Mouse (Mus musculus) right cerebral cortex, postnatal 25 days (tissue): Measurements from ENCODE around the gene Atp10a.
A peak's percentile ranks its signal among the peaks of the same experiment; 100 is the strongest.

Experiments
- DNase-seq: peaks from one replicate; pipeline ENCODE4 v3.0.0; 2022

The Atp10a gene

GRCm38 (mm10) chr7:58690997-58691596 is 35.1 kb downstream of the Atp10a start:
- DNase-seq: no peak

GRCm38 (mm10) chr7:58692704-58693103 is 36.7 kb downstream of the Atp10a start:
- DNase-seq: no peak

- no peak for DNase-seq
These were observed 37.4 kb downstream of the Atp10a start for GRCm38 (mm10) chr7:58693342-58693741.

GRCm38 (mm10) chr7:58695661-58696060 is 39.7 kb downstream of the Atp10a start:
- DNase-seq: no peak

GRCm38 (mm10) chr7:58697092-58697491 is 41.1 kb downstream of the Atp10a start:
- no peak for DNase-seq

GRCm38 (mm10) chr7:58698738-58699442 is 42.9 kb downstream of the Atp10a start:
- no peak for DNase-seq

GRCm38 (mm10) chr7:58701311-58701710 is 45.3 kb downstream of the Atp10a start:
- DNase-seq: no peak

- DNase-seq: no peak
These were observed 49.2 kb downstream of the Atp10a start for GRCm38 (mm10) chr7:58705158-58705557.

- no peak for DNase-seq
These were observed 53.3 kb downstream of the Atp10a start for GRCm38 (mm10) chr7:58709306-58709705.

- no peak for DNase-seq
These were observed 54.3 kb downstream of the Atp10a start for GRCm38 (mm10) chr7:58710312-58710711.

GRCm38 (mm10) chr7:58711811-58712210 is 55.8 kb downstream of the Atp10a start:
- DNase-seq: no peak

- DNase-seq: no peak
These were observed 59.7 kb downstream of the Atp10a start for GRCm38 (mm10) chr7:58715576-58716144.

- no peak for DNase-seq
These were observed 60.7 kb downstream of the Atp10a start for GRCm38 (mm10) chr7:58716626-58717025.

GRCm38 (mm10) chr7:58718556-58718955 is 62.6 kb downstream of the Atp10a start:
- DNase-seq: no peak

- no peak for DNase-seq
These were observed 63.4 kb downstream of the Atp10a start for GRCm38 (mm10) chr7:58719218-58719938.

- no peak for DNase-seq
These were observed 66.3 kb downstream of the Atp10a start for GRCm38 (mm10) chr7:58722250-58722649.

GRCm38 (mm10) chr7:58730201-58730600 is 74.2 kb downstream of the Atp10a start:
- peak; percentile 65 for DNase-seq

- no peak for DNase-seq
These were observed 74.9 kb downstream of the Atp10a start for GRCm38 (mm10) chr7:58730831-58731230.

GRCm38 (mm10) chr7:58732406-58732805 is 76.4 kb downstream of the Atp10a start:
- peak; percentile 19 for DNase-seq

- no peak for DNase-seq
These were observed 77.5 kb downstream of the Atp10a start for GRCm38 (mm10) chr7:58733490-58733901.

GRCm38 (mm10) chr7:58736841-58737547 is 81.0 kb downstream of the Atp10a start:
- DNase-seq: no peak

- DNase-seq: no peak
These were observed 84.2 kb downstream of the Atp10a start for GRCm38 (mm10) chr7:58740196-58740595.

- no peak for DNase-seq
These were observed 84.9 kb downstream of the Atp10a start for GRCm38 (mm10) chr7:58740842-58741241.
